Mouse (Mus musculus) limb, embryonic 15.5 days (tissue): ENCODE data around the gene Gm49336. TPM values are rescaled to one million over a fixed set of nuclear protein-coding genes. Genes with fewer than 3 reads are reported as not detected.

Experiments
- ATAC-seq: fragments of 200-750 bp; cut with Nextera tagmentation; 2 replicates; pipeline ENCODE4 v1.8.0; 2017; ENCODE audit warnings: low read depth, moderate TSS enrichment; ENCODE audit not compliant: insufficient number of reproducible peaks, low FRiP score, low TSS enrichment
- H3K27ac ChIP-seq: fragments of 300-500 bp; sonication (generic); 2 replicates; pipeline ENCODE4 v1.5.1; 2015; ENCODE audit warnings: moderate library complexity, mild to moderate bottlenecking, inconsistent platforms
- H3K27me3 ChIP-seq: fragments of 300-500 bp; sonication (generic); 2 replicates; pipeline ENCODE4 v1.6.1; 2015; ENCODE audit warnings: inconsistent platforms
- H3K36me3 ChIP-seq: fragments of 300-500 bp; sonication (generic); 2 replicates; pipeline ENCODE4 v1.6.1; 2015; ENCODE audit warnings: inconsistent platforms
- H3K4me1 ChIP-seq: fragments of 300-500 bp; sonication (generic); 2 replicates; pipeline ENCODE4 v1.6.1; 2015; ENCODE audit warnings: inconsistent platforms
- H3K4me2 ChIP-seq: fragments of 300-500 bp; sonication (generic); 2 replicates; pipeline ENCODE4 v1.6.1; 2015; ENCODE audit warnings: mild to moderate bottlenecking, inconsistent platforms
- H3K4me3 ChIP-seq: fragments of 300-500 bp; sonication (generic); 2 replicates; pipeline ENCODE4 v1.5.1; 2015; ENCODE audit warnings: mild to moderate bottlenecking, inconsistent platforms
- H3K9ac ChIP-seq: fragments of 300-500 bp; sonication (generic); 2 replicates; pipeline ENCODE4 v1.6.1; 2015; ENCODE audit warnings: inconsistent platforms
- H3K9me3 ChIP-seq: fragments of 300-500 bp; sonication (generic); 2 replicates; pipeline ENCODE4 v1.6.1; 2016; ENCODE audit warnings: inconsistent platforms
- WGBS: fragments of 180-500 bp; shearing (Covaris S2); methylation state at CpG from one replicate; pipeline ENCODE4 v1.1.7; 2015; 5-methylcytosine and 5-hydroxymethylcytosine counted together
- polyA plus RNA-seq: library from polyadenylated mRNA; unstranded; fragments of >200 nt; fragmentation: Nextera tagmentation; extraction: Ambion mirVana; gene quantifications from 2 replicates; pipeline ENCODE4 v1.2.1, GENCODE M21; 2015

Gm49336 gene
- polyA plus RNA-seq, 1 experiment from 2014 or later: 45.8 TPM

DNA sequence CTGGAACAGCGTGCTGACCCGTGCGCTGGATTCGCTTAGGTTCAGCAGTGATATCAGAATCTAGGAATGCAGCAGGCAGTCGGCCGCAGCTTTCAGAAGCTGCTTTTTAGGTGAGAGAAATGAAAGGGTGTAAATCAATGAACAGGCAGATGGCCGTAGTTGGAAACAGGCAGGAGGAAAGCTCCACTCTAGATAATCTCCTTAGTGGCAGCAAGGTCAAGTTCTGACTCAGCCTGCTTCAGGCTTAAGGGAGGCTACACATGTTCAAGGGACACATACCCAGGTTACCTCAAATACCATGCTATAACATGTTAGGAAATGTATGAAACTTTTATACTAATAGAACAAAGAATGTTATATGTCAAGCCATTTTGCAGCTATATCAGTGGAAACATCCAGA lies 11.0 kb upstream of the Gm49336 start:
- no peak for ATAC-seq
- Histone ChIP-seq H3K27me3 (no peaks in the 10 kb centered on the region), H3K27ac (no peak overlapping the region), H3K9ac (no peak overlapping the region), H3K4me2 (no peak overlapping the region), H3K36me3 (no peaks in the 10 kb centered on the region), H3K4me1 (peaks cover 7% of the 10 kb centered on the region), H3K4me3 (no peak overlapping the region), H3K9me3 (no peaks in the 10 kb centered on the region)
- WGBS: 60% methylated on average over 7 of the region's 7 CpGs

DNA sequence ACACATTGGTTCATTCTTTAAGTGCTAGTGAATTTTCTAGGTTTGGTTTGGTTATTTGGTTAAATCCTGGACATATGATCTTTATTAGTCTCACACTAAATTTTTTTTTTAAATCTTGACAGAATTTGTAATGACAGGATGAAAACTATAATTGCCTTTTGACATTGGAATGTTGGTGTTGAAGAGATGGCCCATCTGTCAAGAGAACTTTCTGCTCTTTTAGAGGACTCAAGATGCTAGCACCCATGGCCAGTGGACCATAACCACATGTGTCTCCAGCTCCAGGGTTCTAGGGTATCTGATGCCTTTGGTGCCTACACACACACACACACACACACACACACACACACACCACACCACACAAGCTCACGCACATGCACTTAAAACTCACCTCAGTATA lies 6.5 kb upstream of the Gm49336 start:
- ATAC-seq: no peak

DNA sequence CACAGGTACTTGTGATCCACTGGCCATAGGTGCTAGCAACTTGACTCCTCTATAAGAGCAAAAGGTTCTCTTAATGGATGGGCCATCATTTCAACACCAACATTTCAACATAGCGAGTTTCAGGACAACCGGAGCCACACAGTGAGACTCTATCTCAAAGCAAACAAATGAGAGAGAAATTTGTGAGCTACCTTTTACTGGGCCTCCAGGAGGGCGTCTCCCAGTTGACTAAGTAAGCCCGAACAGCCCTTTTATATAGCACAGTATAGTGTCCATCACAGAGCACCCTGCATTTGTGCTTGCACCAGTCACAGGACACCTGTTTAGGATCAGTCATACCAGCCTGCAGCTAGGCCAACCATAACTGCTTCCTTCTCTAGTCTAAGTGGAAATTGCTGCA lies 5.8 kb upstream of the Gm49336 start:
- no peak overlapping the region for H3K4me3 ChIP-seq
- H3K4me2 ChIP-seq: no peak overlapping the region
- no peak for ATAC-seq
- no peaks in the 10 kb centered on the region for H3K36me3 ChIP-seq
- 73% methylated on average over 4 of the region's 4 CpGs for WGBS
- H3K27ac ChIP-seq: no peak overlapping the region
- H3K27me3 ChIP-seq: no peaks in the 10 kb centered on the region
- H3K4me1 ChIP-seq: peaks cover 5% of the 10 kb centered on the region
- H3K9ac ChIP-seq: no peak overlapping the region
- no peaks in the 10 kb centered on the region for H3K9me3 ChIP-seq

More for the DNA sequence above, 6.5 kb upstream of the Gm49336 start:
- H3K9me3 ChIP-seq: no peaks in the 10 kb centered on the region
- no peaks in the 10 kb centered on the region for H3K36me3 ChIP-seq
- no peaks in the 10 kb centered on the region for H3K27me3 ChIP-seq
- 85% methylated on average over 1 of the region's 1 CpGs for WGBS
- H3K4me3 ChIP-seq: no peak overlapping the region
- H3K27ac ChIP-seq: no peak overlapping the region
- H3K4me2 ChIP-seq: no peak overlapping the region
- H3K9ac ChIP-seq: no peak overlapping the region
- H3K4me1 ChIP-seq: no peaks in the 10 kb centered on the region

DNA sequence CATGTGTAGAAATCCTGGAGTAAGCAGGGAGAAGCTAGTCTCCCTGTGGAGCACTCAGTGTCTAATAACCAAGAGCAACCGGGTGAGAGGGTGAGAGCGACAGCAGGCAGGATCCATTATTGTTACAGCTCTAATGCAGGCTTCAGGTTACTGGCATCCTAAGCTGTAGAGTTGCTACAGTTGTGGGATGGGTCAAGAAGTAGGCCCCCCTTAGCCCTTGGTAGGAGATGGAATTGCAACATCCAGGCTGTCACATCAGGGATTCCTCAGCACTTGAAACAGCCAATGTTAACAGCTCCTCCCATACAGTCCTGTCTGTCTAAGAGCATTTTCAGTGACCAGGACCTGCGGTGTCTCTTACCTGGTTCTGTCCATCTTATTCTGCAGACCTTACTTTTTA lies 5.0 kb upstream of the Gm49336 start:
- no peak overlapping the region for H3K4me3 ChIP-seq
- no peaks in the 10 kb centered on the region for H3K9me3 ChIP-seq
- no peak overlapping the region for H3K27ac ChIP-seq
- WGBS: 20% methylated on average over 3 of the region's 3 CpGs
- no peak overlapping the region for H3K9ac ChIP-seq
- no peaks in the 10 kb centered on the region for H3K36me3 ChIP-seq
- peaks cover 6% of the 10 kb centered on the region for H3K4me1 ChIP-seq
- ATAC-seq: no peak
- H3K27me3 ChIP-seq: no peaks in the 10 kb centered on the region
- H3K4me2 ChIP-seq: no peak overlapping the region

DNA sequence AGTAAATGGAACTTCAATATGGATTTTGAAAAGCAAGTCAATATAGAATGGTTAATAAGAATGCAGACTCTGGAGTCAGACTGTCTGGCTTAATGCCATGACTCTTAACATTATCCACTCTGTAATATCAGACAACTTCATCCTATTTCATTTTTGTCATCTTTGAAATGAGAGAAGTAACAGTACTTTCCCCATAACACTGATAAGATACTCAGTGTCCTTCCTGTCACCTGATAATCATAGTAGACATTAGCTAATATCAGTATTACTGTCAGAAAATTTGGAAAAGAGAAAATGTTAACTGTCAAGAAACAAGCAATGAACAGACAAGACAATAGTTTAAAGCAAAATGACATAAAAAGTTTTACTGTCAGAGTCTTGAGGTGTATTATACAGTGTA lies 3.5 kb upstream of the Gm49336 start:
- no peak overlapping the region for H3K9ac ChIP-seq
- no peaks in the 10 kb centered on the region for H3K27me3 ChIP-seq
- H3K9me3 ChIP-seq: no peaks in the 10 kb centered on the region
- no peak for ATAC-seq
- no peak overlapping the region for H3K27ac ChIP-seq
- H3K4me1 ChIP-seq: peaks cover 11% of the 10 kb centered on the region
- H3K36me3 ChIP-seq: no peaks in the 10 kb centered on the region
- H3K4me3 ChIP-seq: no peak overlapping the region
- no peak overlapping the region for H3K4me2 ChIP-seq

DNA sequence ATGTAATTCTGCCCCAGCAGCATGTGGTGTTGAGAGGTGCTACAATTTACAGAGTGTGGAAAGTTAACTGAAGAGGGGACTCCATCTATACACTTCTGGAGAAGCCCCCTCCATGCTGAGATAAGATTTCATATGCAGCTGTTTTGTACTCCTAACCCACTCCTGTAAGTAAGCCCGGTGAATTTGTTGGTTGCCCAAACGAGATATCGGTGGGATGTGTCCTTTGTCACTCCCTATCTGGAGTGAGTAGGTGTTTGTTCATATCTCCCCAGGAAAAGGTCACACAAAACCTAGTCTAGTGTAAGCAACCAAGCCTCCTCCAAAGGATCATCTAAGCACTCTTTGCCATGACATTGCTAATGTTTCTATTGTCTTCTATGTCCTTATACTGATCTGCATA lies 2.2 kb upstream of the Gm49336 start:
- Histone ChIP-seq H3K9me3 (no peaks in the 10 kb centered on the region), H3K4me2 (no peak overlapping the region), H3K4me3 (no peak overlapping the region), H3K9ac (no peak overlapping the region), H3K4me1 (peaks cover 18% of the 10 kb centered on the region), H3K36me3 (no peaks in the 10 kb centered on the region), H3K27ac (no peak overlapping the region), H3K27me3 (no peaks in the 10 kb centered on the region)
- WGBS: 78% methylated on average over 3 of the region's 3 CpGs
- no peak for ATAC-seq

DNA sequence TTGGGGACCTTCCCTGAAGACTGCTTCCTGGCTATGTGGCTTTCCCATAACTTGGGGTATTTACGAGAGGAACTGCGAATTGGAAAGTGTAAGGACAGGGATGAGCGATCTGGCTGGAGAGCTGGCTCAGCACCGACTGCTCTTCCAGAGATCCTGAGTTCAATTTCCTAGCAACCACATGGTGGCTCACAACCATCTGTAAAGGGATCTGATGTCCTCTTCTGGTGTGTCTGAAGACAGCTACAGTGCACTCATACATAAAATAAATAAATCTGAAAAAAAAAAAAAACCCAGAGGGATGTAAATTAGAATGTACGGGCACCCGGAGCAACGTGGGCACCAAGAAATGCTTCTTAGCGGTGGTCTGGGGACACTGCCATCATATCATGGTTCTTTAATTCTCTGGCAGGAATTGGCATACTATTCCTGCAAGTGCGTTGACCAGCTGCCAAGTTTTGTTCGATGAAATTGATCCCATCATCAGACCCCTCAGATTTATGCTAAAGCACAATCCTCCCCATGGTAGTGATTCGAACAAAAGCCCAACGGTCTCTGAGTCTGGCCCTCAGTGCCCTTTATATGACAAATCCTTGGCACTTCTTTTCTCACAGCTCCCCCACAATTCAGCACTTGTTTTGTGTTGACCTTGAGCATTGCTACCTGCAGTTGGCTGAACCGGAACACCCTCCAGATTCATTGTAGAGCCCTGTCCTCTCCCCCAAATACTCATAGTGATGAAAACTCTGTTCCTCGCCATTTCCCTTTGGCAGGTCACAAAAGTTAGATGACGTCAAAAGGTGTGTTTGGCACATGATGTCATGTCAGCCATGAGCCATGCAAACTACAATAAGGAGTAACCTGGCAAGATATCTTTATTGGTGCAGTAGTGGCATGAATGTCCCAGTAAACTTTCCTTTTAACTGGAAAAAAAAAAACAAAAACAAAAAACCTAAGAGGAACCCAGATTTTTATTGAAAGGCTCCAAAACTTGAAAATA lies 995 bp upstream of the Gm49336 start:
- peak overlapping the region; percentile 85 for H3K4me2 ChIP-seq
- H3K36me3 ChIP-seq: no peaks in the 10 kb centered on the region
- peak overlapping the region; percentile 96 for H3K9ac ChIP-seq
- H3K4me3 ChIP-seq: peak overlapping the region; percentile 98
- no peaks in the 10 kb centered on the region for H3K27me3 ChIP-seq
- peaks cover 18% of the 10 kb centered on the region for H3K4me1 ChIP-seq
- H3K27ac ChIP-seq: peak overlapping the region; percentile 89
- WGBS: 21% methylated on average over 15 of the region's 15 CpGs
- no peaks in the 10 kb centered on the region for H3K9me3 ChIP-seq
- no peak for ATAC-seq

DNA sequence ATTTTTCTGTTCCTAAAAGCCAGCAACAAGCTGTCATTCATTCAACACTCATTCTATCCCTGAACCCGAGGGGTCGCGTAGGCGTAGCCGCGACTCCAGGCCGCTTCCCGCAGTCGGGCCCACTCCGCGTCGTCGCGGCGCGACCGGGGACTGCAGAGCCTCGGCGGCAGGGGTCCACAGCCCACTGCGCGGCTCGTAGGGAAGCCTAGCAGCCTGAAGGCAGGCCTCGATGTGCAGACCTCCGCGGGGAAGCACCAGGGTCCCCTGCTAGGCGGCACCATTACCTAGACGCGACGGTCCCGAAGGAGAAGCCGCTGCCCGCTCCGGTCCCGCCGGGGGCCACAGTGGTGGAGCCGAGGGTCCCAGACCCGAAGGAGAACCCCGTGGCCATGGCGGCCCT lies 428 bp downstream of the Gm49336 start:
- H3K36me3 ChIP-seq: no peaks in the 10 kb centered on the region
- ATAC-seq: peak; percentile 50; the same call in 1 of the 2 replicates
- peak overlapping the region; percentile 88 for H3K27ac ChIP-seq
- peak overlapping the region; percentile 53 for H3K4me2 ChIP-seq
- WGBS: under 1% methylated on average over 39 of the region's 39 CpGs
- peak overlapping the region; percentile 96 for H3K9ac ChIP-seq
- peaks cover 18% of the 10 kb centered on the region for H3K4me1 ChIP-seq
- H3K4me3 ChIP-seq: peak overlapping the region; percentile 98
- H3K27me3 ChIP-seq: no peaks in the 10 kb centered on the region
- H3K9me3 ChIP-seq: no peaks in the 10 kb centered on the region

DNA sequence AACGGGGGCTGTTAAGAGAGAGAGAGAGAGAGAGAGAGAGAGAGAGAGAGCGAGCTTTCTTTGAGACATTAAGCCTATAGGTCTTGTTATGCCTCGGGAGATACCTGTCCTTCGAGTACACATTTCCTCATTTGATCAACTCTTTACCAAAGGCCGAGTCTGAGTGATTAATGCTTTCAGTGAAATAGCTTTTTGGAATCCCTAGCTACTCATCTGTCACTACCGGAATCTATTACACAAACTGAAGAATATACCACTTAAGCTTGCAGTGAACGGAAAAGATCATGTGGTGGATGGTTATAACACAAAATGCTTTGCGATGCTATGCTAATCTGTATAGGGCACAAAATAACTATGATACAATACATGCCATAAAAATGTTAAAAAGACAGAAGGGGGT lies 941 bp downstream of the Gm49336 start:
- no peaks in the 10 kb centered on the region for H3K9me3 ChIP-seq
- no peaks in the 10 kb centered on the region for H3K27me3 ChIP-seq
- peak overlapping the region; percentile 98 for H3K4me3 ChIP-seq
- ATAC-seq: no peak
- H3K27ac ChIP-seq: no peak overlapping the region
- H3K36me3 ChIP-seq: 0 out of 2 replicates have a peak, but pooled peaks cover under 1% of the 10 kb centered on the region
- 14% methylated on average over 8 of the region's 8 CpGs for WGBS
- H3K4me2 ChIP-seq: peak overlapping the region; percentile 53
- H3K9ac ChIP-seq: peak overlapping the region; percentile 96
- H3K4me1 ChIP-seq: peaks cover 18% of the 10 kb centered on the region

DNA sequence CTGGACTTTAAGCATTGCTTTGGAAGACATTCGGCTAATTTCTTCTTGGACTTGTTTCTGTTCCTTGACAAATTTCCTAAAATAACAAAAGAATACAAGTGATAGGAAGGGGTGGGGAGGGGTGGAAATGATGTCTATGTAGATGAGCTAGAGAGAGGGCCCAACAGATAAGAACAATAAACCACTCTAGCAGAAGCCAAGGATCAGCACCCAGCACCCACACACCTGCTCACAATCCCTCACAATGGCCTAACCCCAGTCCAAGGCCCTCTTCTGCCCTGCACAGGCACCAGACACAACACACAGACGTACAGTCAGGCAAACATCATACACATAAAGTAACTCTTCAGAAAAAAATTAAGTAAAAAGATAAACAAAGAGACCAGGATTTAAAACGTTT lies 12.8 kb downstream of the Gm49336 start:
- Histone ChIP-seq H3K4me1 (no peaks in the 10 kb centered on the region), H3K9ac (no peak overlapping the region), H3K36me3 (peaks cover 44% of the 10 kb centered on the region), H3K4me2 (no peak overlapping the region), H3K9me3 (no peaks in the 10 kb centered on the region), H3K27ac (no peak overlapping the region), H3K27me3 (no peaks in the 10 kb centered on the region), H3K4me3 (no peak overlapping the region)
- WGBS: 86% methylated on average over 3 of the region's 3 CpGs
- no peak for ATAC-seq

DNA sequence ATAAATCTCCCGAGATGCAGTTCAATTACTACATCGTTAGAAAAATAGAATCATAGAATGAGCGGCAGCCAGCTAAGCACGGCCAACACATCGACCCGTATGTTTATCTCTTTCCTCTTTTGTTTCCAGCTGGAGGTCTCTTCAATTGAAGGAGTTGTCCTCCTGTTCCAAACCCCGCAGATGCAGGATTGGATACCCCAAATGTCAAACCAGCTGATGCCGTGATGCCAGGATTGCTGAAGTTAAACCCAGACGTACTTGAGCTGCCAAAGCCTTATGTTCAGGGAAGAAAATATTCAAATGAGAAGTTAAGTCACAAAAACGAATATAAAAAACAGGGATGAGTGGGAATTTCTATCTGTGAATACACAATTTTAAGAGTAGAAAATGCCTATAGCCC lies 31.4 kb downstream of the Gm49336 start:
- H3K4me3 ChIP-seq: no peak overlapping the region
- no peaks in the 10 kb centered on the region for H3K9me3 ChIP-seq
- H3K4me2 ChIP-seq: no peak overlapping the region
- no peak overlapping the region for H3K27ac ChIP-seq
- no peaks in the 10 kb centered on the region for H3K27me3 ChIP-seq
- ATAC-seq: no peak
- peaks cover 31% of the 10 kb centered on the region for H3K36me3 ChIP-seq
- WGBS: 91% methylated on average over 10 of the region's 10 CpGs
- no peak overlapping the region for H3K9ac ChIP-seq
- no peaks in the 10 kb centered on the region for H3K4me1 ChIP-seq

DNA sequence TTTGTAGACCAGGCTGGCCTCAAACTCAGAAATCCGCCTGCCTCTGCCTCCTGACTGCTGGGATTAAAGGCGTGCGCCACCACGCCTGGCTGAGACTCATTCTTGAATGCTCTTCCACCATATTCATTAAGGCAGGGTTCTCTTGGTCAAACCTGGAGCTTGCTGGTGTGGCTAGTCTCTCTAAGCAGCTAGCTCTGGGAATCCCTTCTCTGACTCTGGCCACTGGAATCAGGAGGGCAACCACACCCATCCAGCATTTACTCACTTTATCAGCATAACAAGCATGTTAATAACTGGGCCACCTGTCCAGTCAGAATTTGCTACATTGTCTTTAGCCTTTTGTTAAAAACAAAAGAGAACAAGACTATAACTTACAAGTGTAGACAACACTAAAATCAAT lies 33.7 kb downstream of the Gm49336 start:
- ATAC-seq: no peak
- Histone ChIP-seq H3K36me3 (peaks cover 27% of the 10 kb centered on the region), H3K4me2 (no peak overlapping the region), H3K4me1 (no peaks in the 10 kb centered on the region), H3K9ac (no peak overlapping the region), H3K4me3 (no peak overlapping the region), H3K27me3 (no peaks in the 10 kb centered on the region), H3K9me3 (no peaks in the 10 kb centered on the region), H3K27ac (no peak overlapping the region)
- 97% methylated on average over 4 of the region's 4 CpGs for WGBS
